In the genomic region with DNA sequence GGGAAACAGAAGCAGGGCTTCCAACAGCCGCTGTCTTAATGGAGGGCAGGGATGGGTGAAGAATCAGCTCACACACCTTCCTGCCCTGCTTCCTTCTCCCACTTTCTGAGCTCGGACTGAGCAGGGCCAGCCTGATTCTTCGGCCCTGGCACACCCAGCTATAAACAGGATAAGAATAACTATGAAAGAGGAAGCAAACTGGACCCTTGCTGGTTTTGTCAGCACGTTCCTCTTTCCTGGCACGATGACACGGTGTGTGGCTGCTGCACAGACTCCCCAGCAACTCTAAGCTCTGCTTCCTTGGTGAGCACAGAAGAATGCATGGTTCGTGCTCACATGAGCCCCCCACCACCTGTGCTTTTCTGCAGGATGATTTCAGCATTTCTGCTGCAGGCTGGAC, we compare ENCODE assay signal across 7 mouse cellular contexts. TPM values are rescaled to one million over a fixed set of nuclear protein-coding genes. Genes with fewer than 3 reads are reported as not detected.
DNase-seq lines count a peak whose midpoint lies in the region; ATAC-seq lines count a peak whose summit lies in the region.

No protein-coding gene starts in this region.

- peak; percentile 87 for ATAC-seq in megakaryocyte, adult 5-6 weeks (ENCODE audit: poor library complexity, severe bottlenecking)
- no peak for ATAC-seq in forebrain, embryonic 12.5 days (ENCODE audit: low FRiP score)

- WGBS in forebrain, embryonic 12.5 days: 78% methylated on average over 7 of the region's 7 CpGs

- no peak overlapping the region for H3K27ac ChIP-seq in forebrain, embryonic 12.5 days

- no peak overlapping the region for H3K9ac ChIP-seq in forebrain, embryonic 12.5 days

- H3K4me2 ChIP-seq in forebrain, embryonic 12.5 days: no peak overlapping the region

- peak; percentile 55 for DNase-seq in layer of hippocampus, adult 11-12 months (ENCODE audit: low spot score)
- DNase-seq in layer of hippocampus, adult 8-10 months (ENCODE audit: low spot score in 2 of 2): no peak
- DNase-seq in c-Kit-positive CD71-negative TER-119-negative erythroid progenitor cells, embryonic 14.5 days (ENCODE audit: low read depth): peak; percentile 39
- DNase-seq in heart, postnatal 14 days: peak; percentile 8 to 16
- no peak for DNase-seq in testis, postnatal 10 days (ENCODE audit: low spot score)

- H3K9me3 ChIP-seq in forebrain, embryonic 12.5 days: no peaks in the 10 kb centered on the region

- no peaks in the 10 kb centered on the region for H3K27me3 ChIP-seq in forebrain, embryonic 12.5 days

- intact Hi-C loops in heart, postnatal 14 days (cut with DNase I): no loop called here

- H3K4me1 ChIP-seq in forebrain, embryonic 12.5 days: peaks cover 4% of the 10 kb centered on the region; the same call in 1 of the 2 replicates

- H3K4me3 ChIP-seq in forebrain, embryonic 12.5 days (replicated peaks): no peak overlapping the region

- H3K36me3 ChIP-seq in forebrain, embryonic 12.5 days (replicated peaks): no peaks in the 10 kb centered on the region

RNA-seq across cellular contexts. Expression of gene Map3k9, which starts 26.3 kb away (rescaled TPM):
- total RNA-seq in layer of hippocampus, adult 8-10 months (2022): 10 to 100 TPM; 32.2 to 36.5 (median 34.6) TPM
- under 1 TPM; 0.22 to 0.29 TPM for total RNA-seq in heart, postnatal 14 days (2021)
- total RNA-seq in megakaryocyte, adult 5-6 weeks (2015): 4.6 TPM in 2 replicates
- total RNA-seq in megakaryocyte, adult 5-6 weeks (2017): 6.3 and 11.0 TPM in 2 replicates
- 5.3 and 5.7 TPM in 2 replicates for polyA plus RNA-seq in forebrain, embryonic 12.5 days (2016; fragmentation: Nextera tagmentation; extraction: Ambion mirVana)

Comparison
In these comparisons a context has a peak if more than half of its experiments do, and no peak if none do; other contexts are left out.
1. DNase-seq: peak in layer of hippocampus, adult 11-12 months (single experiment), c-Kit-positive CD71-negative TER-119-negative erythroid progenitor cells, embryonic 14.5 days (single experiment) and heart, postnatal 14 days (2 of 2); none in layer of hippocampus, adult 8-10 months (0 of 2) and testis, postnatal 10 days (single experiment).